In genomic region chr1:182073180-182073579, GRCm38 (mm10) we compare ENCODE assay signal across 17 mouse cellular contexts. TPM values are rescaled to one million over a fixed set of nuclear protein-coding genes. Genes with fewer than 3 reads are reported as not detected.
A peak's percentile ranks its signal among the peaks of the same experiment; 100 is the strongest.
DNase-seq lines count a peak whose midpoint lies in the region; ATAC-seq lines count a peak whose summit lies in the region.
"Had no signal": no experiment of that assay in that cellular context is flagged by ENCODE, and none has a peak within 500 bp of the region (broad histone marks: within the 10 kb centered on the region; RNA-seq: fewer than 3 reads in every experiment).

No protein-coding gene starts in this region.

- no peak overlapping the region for H3K27ac ChIP-seq in heart, embryonic 10.5 days
- no peak overlapping the region for H3K27ac ChIP-seq in midbrain, embryonic 11.5 days (ENCODE audit: low read depth, low read length)
- no peak overlapping the region for H3K27ac ChIP-seq in midbrain, embryonic 15.5 days
- H3K27ac ChIP-seq: forebrain, embryonic 15.5 days; hindbrain, embryonic 12.5 days had no signal

- H3K27me3 ChIP-seq in heart, embryonic 10.5 days (ENCODE audit: insufficient read depth, poor library complexity, severe bottlenecking), result no peaks in the 10 kb centered on the region
- H3K27me3 ChIP-seq in midbrain, embryonic 11.5 days (ENCODE audit: control insufficient read depth, insufficient read depth, low read length), result no peaks in the 10 kb centered on the region
- no peaks in the 10 kb centered on the region for H3K27me3 ChIP-seq in midbrain, embryonic 15.5 days (replicated peaks)
- H3K27me3 ChIP-seq: forebrain, embryonic 15.5 days; hindbrain, embryonic 12.5 days; Patski had no signal

- no peak for ATAC-seq in midbrain, embryonic 11.5 days (ENCODE audit: low FRiP score)
- ATAC-seq in midbrain, embryonic 15.5 days (replicated peaks), result no peak
- ATAC-seq: activated CD4-positive, CD25-positive, alpha-beta regulatory T cell, adult 4 months; forebrain, embryonic 15.5 days; Patski had no signal

- no peak overlapping the region for H3K4me2 ChIP-seq in midbrain, embryonic 11.5 days
- H3K4me2 ChIP-seq in midbrain, embryonic 15.5 days, result no peak overlapping the region
- H3K4me2 ChIP-seq: forebrain, embryonic 15.5 days; heart, embryonic 11.5 days; hindbrain, embryonic 12.5 days had no signal

- H3K4me3 ChIP-seq in heart, embryonic 10.5 days, result no peak overlapping the region
- no peak overlapping the region for H3K4me3 ChIP-seq in midbrain, embryonic 11.5 days (ENCODE audit: low read depth, low read length)
- H3K4me3 ChIP-seq in midbrain, embryonic 15.5 days, result no peak overlapping the region
- H3K4me3 ChIP-seq: forebrain, embryonic 15.5 days; hindbrain, embryonic 12.5 days had no signal

- H3K36me3 ChIP-seq in heart, embryonic 10.5 days, result no peaks in the 10 kb centered on the region
- no peaks in the 10 kb centered on the region for H3K36me3 ChIP-seq in midbrain, embryonic 11.5 days (ENCODE audit: control insufficient read depth, insufficient read depth, low read length)
- H3K36me3 ChIP-seq in midbrain, embryonic 15.5 days (replicated peaks), result no peaks in the 10 kb centered on the region
- H3K36me3 ChIP-seq: forebrain, embryonic 15.5 days; hindbrain, embryonic 12.5 days had no signal

- H3K9me3 ChIP-seq in heart, embryonic 10.5 days, result no peaks in the 10 kb centered on the region
- no peaks in the 10 kb centered on the region for H3K9me3 ChIP-seq in midbrain, embryonic 11.5 days (ENCODE audit: control insufficient read depth, low read length)
- no peaks in the 10 kb centered on the region for H3K9me3 ChIP-seq in midbrain, embryonic 15.5 days

- DNase-seq in gastrocnemius, adult 18-20 months (ENCODE audit: low spot score), result peak; percentile 52
- DNase-seq in gastrocnemius, postnatal 10 days, result no peak
- peak; percentile 19 to 50 for DNase-seq in heart, adult 9 months (ENCODE audit: low spot score in 2 of 2)
- DNase-seq in heart, embryonic 10.5 days (ENCODE audit: low spot score), result no peak
- DNase-seq in midbrain, embryonic 11.5 days (ENCODE audit: low spot score, missing footprints), result peak; percentile 41
- DNase-seq in frontal cortex, postnatal 25 days (ENCODE audit: low spot score in 2 of 2), result no peak
- DNase-seq: adrenal gland, adult 2 months; adrenal gland, postnatal 25 days; cerebellum, adult 2 months; heart, postnatal 4 days; kidney, adult 11 months had no signal

- H3K9ac ChIP-seq in midbrain, embryonic 11.5 days (ENCODE audit: low read length), result no peak overlapping the region
- no peak overlapping the region for H3K9ac ChIP-seq in midbrain, embryonic 15.5 days
- H3K9ac ChIP-seq: forebrain, embryonic 15.5 days; hindbrain, embryonic 12.5 days had no signal

- H3K4me1 ChIP-seq in heart, embryonic 10.5 days, result peaks cover 7% of the 10 kb centered on the region
- H3K4me1 ChIP-seq in midbrain, embryonic 11.5 days (ENCODE audit: control insufficient read depth, insufficient read depth, low read length), result no peaks in the 10 kb centered on the region
- no peaks in the 10 kb centered on the region for H3K4me1 ChIP-seq in midbrain, embryonic 15.5 days
- H3K4me1 ChIP-seq: forebrain, embryonic 15.5 days; hindbrain, embryonic 12.5 days had no signal

- WGBS in heart, embryonic 10.5 days, result 58% methylated on average over 6 of the region's 6 CpGs
- WGBS in midbrain, embryonic 11.5 days, result 83% methylated on average over 6 of the region's 6 CpGs
- 75% methylated on average over 6 of the region's 6 CpGs for WGBS in midbrain, embryonic 15.5 days

RNA-seq across cellular contexts. Expression of gene Srp9, which starts 51.4 kb away (rescaled TPM):
- 10 to 100 TPM; 43.1 to 44.7 TPM for total RNA-seq in gastrocnemius, adult 18-20 months (2021)
- total RNA-seq in gastrocnemius, postnatal 10 days (2021), result 10 to 100 TPM; 37.9 to 41.8 TPM
- polyA plus RNA-seq in heart, embryonic 10.5 days (2016; fragmentation: Nextera tagmentation; extraction: Ambion mirVana), result 121 and 128 TPM in 2 replicates
- 158 and 189 TPM in 2 replicates for polyA plus RNA-seq in midbrain, embryonic 11.5 days (2014; fragmentation: Nextera tagmentation; extraction: Ambion mirVana)
- 125 and 128 TPM in 2 replicates for polyA plus RNA-seq in midbrain, embryonic 15.5 days (2015; fragmentation: Nextera tagmentation; extraction: Ambion mirVana)

RNA-seq across cellular contexts. Expression of gene Enah, which starts 53.4 kb away (rescaled TPM):
- 100 to 1,000 TPM in 1 of 2 experiments, 10 to 100 TPM in 1; 45.0 to 176 TPM for total RNA-seq in gastrocnemius, adult 18-20 months (2021)
- total RNA-seq in gastrocnemius, postnatal 10 days (2021), result 100 to 1,000 TPM in 1 of 2 experiments, 10 to 100 TPM in 1; 98.5 to 134 TPM
- 19.5 and 24.5 TPM in 2 replicates for polyA plus RNA-seq in heart, embryonic 10.5 days (2016; fragmentation: Nextera tagmentation; extraction: Ambion mirVana)
- 27.4 and 28.1 TPM in 2 replicates for polyA plus RNA-seq in midbrain, embryonic 11.5 days (2014; fragmentation: Nextera tagmentation; extraction: Ambion mirVana)
- polyA plus RNA-seq in midbrain, embryonic 15.5 days (2015; fragmentation: Nextera tagmentation; extraction: Ambion mirVana), result 34.6 and 36.1 TPM in 2 replicates

Comparison
In these comparisons a context has a peak if more than half of its experiments do, and no peak if none do; other contexts are left out.
1. DNase-seq: peak in gastrocnemius, adult 18-20 months (single experiment), heart, adult 9 months (2 of 2) and midbrain, embryonic 11.5 days (single experiment); none in gastrocnemius, postnatal 10 days (single experiment), heart, embryonic 10.5 days (single experiment) and frontal cortex, postnatal 25 days (0 of 2).